Mouse (Mus musculus): ENCODE measurements at regions not wholly inside any gene's neighbourhood (a gene's known extent, or its start where the extent isn't known, plus 50 kb on each side); places are given as distances from the start of the nearest gene placed in this dataset.

DNA sequence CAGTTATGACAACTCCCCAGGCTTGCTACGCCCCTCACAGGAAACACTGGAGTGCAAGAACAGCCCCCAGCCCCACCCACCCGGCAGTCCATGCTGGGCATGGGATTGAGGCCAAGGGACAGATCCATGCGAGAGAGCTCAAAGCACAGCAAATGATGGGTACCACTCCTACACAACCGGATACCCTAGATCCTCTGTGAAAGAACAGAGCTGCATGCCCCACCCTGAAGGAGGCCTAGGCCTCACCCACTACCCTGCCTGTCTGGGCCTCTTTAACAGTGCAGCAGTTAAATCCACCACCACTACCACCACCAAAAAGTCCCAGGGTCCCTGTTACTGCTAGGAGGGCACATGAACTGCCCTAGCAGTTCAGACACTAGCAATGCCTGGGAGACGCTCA is 126.3 kb upstream of the Ppp2r2d start:
- TF ChIP-seq POLR2A (IDR thresholded peaks at IDR 0.05; ENCODE audit: control insufficient read depth, low read depth, low read length) (no peak), CTCF (IDR thresholded peaks at IDR 0.05; ENCODE audit: control insufficient read depth, insufficient read depth, insufficient replicate concordance, low read depth, low read length) (no peak)
